Mouse (Mus musculus) left cerebral cortex, postnatal 25 days (tissue): Measurements from ENCODE around the gene S100a2. TPM values are rescaled to one million over a fixed set of nuclear protein-coding genes. Genes with fewer than 3 reads are reported as not detected.

Source experiments
- DNase-seq, 2 experiments: peaks; one replicate each; pipeline ENCODE4 v3.0.0; 2022; ENCODE audit warnings: low spot score in 2 of 2, mixed read lengths in 1 of 2
- intact Hi-C: fragments of 180-260 bp; cut with DNase I; formaldehyde crosslinking; loops from one replicate; pipeline ENCODE4 v1.15.1; 2025
- total RNA-seq, 2 experiments: library from RNA; stranded (reverse); gene quantifications; 2 replicates each; pipeline ENCODE4 v1.2.3; 2021

Gene S100a2
- total RNA-seq, 2 experiments from 2014 or later = not detected

DNA sequence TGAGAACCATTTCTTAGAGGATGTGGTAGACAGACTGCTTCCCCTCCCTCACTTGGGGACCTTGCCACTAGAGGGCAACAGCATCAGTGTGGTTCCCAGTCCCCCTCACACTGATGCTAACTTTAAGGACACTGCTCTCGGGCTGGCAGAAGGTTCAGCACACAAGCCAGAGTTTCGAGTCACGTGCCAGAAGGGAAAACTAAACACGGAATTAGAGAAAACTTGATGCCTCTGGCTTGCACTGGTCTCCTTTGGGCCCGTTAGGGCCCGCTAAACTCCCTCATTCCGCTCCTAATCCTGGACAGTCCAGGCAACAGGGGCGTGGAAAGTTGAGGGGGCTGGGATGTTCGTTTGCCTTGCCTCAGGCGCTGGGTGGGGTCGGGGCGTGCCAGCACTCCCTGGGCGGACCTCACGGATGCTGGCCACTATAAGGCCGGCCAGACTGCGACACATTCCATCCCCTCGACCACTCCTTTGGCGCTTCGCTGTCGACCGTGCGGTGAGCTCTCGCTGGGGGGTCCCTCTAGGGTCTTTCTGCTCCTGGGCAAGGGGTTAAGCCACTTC, 22.8 kb downstream of the S100a2 start, which contains the start of gene S100a6:
Gene S100a6 (plus strand): TSS at position 155 of the 564 bp plus-strand sequence.
- intact Hi-C loops = loop anchor here (5.0 kb wide), 1 partner anchor 101 kb away; the partner anchor contains the start of genes S100a1 and S100a13
- DNase-seq = peak; percentile 47 to 51

DNA sequence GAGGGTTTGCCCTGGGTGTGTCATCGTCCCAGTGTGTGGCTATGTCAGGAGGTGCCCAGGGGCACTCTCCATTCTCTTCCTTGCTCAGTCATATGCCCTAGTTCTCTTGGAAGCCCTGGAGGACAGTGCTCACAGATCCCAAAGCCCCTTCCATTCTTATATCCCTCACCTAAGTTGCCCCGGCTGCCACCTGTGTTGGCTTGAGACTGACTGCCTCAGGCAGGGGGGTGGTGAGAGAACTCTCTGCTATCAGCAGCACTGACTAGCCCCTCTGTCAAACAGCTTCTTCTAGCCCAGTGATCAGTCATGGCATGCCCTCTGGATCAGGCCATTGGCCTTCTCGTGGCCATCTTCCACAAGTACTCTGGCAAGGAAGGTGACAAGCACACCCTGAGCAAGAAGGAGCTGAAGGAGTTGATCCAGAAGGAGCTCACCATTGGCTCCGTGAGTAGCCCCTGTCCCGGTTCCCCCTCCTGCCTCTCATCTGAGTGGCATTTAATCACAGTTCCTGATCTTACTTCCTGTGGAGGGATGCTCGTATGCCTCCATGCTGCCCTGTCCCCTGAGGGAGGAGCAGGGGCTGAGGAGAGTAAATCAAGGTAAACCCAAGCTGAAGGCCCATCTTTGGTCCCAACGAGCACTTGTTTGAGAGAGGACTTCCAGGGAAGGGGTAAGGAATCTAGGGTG, 23.6 kb downstream of the S100a2 start:
- intact Hi-C loops = loop anchor here (2.0 to 5.0 kb wide), 4 partner anchors 39 to 123 kb away; partner anchors contain the start of genes S100a1, S100a13 and Snapin
- no peak for DNase-seq

DNA sequence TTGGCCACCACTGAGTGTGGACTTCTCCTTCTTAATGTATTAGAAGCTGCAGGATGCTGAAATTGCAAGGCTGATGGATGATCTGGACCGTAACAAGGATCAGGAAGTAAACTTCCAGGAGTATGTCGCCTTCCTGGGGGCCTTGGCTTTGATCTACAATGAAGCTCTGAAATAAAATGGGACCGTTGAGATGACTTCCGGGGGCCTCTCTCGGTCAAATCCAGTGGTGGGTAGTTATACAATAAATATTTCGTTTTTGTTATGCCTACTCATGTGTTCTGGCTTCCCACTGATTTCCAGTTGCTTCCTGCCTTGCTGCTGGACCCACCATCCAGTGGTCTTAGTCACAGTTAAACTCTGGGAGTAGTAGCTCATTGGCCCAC, 24.1 kb downstream of the S100a2 start:
- no peak for DNase-seq
- intact Hi-C loops = loop anchor here (2.0 to 5.0 kb wide), 4 partner anchors 39 to 123 kb away; partner anchors contain the start of genes S100a1, S100a13 and Snapin

DNA sequence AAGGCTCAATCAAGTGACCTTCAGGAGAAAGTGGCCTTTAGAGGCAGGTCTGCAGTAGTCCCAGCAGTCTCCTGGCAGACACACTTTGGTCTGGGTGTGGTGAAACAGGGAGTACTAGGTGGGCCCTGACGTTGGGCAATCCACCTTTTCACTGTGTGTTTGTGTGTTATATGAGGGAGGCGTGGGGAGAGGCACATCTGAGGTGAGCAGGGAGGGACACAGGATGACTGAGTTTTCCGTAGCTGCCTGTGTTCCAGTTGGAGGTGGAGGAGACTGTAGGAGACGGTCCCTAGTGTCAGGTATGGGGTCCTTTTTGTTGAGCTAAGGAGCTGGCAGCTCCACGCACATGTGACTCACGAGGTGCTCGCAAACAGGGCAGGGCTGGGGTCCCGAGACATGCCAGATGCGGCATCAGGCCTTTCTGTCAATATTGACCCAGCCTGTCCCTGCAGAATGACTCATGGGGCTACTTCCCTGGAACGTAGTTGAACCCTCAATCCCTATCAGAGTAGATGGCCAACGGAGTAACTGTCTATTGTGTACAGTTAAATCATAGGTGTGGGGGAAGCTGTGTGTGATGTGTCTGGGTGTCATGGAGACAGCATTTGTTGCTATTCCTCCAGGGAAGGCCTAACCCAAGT, 24.7 kb downstream of the S100a2 start:
- intact Hi-C loops = loop anchor here (1.0 to 5.0 kb wide), 5 partner anchors 29 to 124 kb away; partner anchors contain the start of genes S100a1, S100a13 and Snapin
- DNase-seq = no peak

DNA sequence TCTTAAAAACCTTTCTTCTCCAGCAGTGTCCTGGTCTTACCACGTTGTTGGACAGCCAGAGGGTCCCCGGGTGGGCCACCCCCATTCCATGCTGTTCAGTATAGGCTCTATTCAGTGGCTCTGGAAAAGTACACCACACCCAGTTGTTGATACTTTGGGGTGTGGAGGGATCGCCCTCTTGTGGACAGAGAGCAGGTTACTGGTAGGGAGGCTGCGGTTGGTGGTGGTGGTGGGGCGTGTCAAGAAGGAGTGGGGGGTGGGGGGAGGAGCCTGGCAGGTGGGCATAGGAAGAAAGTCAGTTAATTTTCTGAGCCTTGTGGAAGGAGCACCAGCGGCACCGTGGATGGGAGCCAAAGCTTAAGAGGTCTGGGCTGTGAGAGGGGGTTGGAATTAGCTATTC, 25.4 kb downstream of the S100a2 start:
- DNase-seq = peak; percentile 69 to 85
- intact Hi-C loops = loop anchor here (1.0 to 2.0 kb wide), 4 partner anchors 30 to 125 kb away; partner anchors contain the start of gene Snapin

DNA sequence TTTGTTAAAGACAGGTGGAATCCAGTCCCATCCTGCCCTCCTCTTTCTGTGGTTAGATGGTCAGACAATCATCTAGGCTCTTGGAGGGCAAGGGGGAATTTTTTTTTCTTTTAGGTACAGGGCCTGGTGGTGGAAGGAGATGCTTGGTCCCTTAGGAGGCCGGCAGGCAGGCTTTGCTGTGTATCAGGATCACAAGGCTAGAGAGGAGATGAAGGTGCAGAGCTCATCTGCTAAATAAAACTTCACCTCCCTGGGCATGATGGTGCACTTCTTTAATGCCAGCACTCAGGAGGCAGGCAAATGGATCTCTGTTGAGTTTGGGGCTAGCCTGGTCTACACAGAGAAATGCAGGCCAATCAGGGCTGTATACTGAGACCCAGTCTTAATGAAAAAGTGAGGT, 25.9 kb downstream of the S100a2 start:
- intact Hi-C loops = loop anchor here (1.0 to 2.0 kb wide), 4 partner anchors 31 to 125 kb away; partner anchors contain the start of gene Snapin
- no peak for DNase-seq

DNA sequence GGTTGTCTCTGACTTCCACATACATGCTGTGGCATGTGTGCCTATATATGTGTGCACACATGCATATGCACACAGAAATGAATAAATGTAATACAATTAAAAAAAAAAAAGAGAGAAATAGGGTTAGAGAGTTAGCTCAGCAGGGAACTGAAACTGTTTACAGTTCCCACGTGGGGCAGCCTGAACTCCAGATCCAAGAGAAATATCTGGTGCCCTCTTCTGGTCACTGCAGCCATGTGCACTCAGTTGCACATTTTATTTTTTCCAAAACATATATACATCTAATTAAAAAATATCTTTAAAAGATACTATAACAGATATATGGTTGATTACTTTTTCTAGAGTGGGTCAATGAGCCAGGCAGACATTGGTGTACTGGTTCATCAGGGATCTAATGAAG, 27.5 kb downstream of the S100a2 start:
- intact Hi-C loops = no loop called here
- no peak for DNase-seq

DNA sequence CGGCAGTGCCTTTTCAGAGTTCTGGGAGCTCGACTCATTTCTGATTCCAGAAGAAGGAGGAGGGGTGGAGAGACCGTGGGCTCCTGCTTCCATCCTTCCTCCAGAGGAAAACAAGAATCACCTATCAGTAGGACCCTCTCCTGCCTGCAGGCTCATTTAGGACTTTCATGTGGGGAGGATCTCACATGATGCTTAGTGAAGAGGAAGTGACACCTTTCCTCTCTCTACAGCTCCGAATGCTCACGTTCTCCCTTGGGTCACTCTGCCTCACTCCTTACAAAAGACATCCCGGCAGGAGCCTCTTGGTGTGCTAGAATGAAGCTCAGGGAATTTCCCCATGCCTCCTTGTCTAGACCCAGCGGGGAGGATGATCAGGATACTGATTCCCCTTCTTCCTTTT, 31.5 kb downstream of the S100a2 start:
- no peak for DNase-seq
- intact Hi-C loops = no loop called here

DNA sequence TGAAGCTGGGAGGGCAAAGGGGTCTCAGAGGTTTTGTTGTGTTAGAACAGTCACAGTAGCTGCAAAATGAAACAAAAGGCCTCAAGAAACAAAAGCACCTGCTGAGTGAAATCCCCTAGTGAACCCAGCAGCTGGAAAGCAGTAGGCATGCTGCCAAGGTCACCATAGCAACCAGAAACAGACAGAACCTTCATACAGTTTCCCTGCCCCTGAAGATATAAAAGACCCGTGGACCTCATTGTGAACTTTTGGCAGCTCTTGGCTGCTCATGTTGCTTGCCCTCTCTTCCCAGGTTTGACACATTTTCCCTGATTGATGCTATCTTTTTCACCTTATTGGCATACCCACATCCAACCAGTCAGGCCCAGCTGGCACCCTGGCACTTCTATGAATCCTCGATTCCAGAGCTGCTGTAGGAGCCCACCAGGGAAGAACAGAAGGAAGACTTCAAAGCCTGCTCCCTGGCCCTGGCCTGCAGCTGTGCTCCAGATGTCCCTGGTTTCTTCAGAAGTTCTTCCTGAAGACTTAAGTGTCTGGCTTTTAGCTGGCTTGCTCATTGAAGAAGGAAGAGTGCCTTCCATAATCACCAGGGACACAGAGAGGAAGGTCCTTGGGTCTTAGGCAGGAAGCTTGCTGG, 33.5 kb downstream of the S100a2 start:
- intact Hi-C loops = no loop called here
- no peak for DNase-seq

DNA sequence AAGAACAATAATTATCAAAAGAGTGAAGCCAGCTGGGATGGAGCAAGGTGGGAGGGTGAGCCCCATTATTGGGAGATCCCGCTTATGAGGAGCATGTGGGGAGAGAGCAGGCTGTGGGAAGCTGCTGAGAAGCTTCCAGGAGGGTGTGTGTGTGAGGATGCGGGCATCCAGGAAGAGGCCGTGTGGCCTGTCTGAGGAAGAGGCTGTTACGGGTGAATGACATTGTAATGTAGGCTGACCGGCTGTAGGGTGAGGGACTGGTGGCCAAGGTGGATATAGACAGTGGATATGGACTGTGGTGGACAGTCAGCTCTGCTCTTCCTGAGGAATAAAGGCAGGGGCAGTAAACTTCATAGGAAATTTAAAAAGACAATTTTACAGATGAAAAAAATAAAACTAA, 35.4 kb downstream of the S100a2 start:
- no peak for DNase-seq
- intact Hi-C loops = no loop called here

DNA sequence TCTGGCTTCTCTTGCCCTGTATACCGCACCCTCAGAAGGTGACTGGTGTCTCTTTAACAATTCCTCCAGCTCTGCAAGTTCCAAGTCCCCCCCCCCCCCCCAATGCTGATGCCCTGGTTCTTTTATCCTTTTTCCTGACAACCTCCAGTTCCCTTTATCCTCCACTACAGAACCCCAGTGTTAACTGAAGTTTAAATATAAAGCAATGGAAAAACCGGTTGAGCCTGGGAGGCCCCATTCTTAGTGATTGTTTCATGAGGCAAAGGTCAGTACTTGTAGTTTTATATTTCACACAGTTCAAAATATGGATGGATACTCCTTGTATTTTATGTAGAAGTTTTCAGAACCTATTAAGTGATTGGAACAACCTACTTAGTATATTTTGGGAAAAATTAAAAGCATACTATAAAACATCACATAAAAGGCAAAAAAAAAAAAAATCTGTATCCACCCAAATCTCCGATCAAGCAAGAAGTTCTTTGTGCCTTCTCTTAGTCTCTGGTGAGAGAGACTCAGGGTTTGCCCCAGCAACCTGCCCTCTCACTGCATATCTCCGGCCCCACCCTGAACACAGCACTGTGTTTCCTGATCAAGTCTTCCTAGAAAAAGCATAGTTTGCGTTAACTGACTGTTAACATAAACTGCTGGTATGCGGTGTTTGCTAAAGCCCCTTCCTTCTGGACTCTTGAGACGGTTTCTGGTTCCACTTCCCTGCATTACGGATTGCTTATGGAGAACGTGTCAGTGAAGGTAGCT, 36.4 kb downstream of the S100a2 start:
- intact Hi-C loops = no loop called here
- DNase-seq = no peak

DNA sequence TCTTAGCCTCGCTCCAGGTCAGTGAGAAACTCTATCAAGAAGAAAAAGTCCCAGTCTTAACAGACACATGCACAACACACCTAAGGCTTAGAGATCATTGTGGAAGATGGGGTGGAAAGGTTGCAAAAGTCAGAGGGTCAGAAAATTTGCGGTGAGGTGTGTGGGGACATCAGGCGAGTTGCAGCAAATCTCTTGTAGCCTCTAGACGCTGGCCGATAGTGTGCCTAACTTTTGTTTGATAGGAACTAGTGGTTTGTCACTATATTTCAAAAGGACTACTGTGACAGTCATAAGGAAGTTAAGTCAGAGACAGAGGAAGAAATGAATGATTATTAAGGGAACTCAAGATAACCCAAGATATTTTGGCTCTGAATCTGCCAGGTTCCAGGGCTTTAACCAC, 37.3 kb downstream of the S100a2 start:
- DNase-seq = no peak
- intact Hi-C loops = no loop called here

DNA sequence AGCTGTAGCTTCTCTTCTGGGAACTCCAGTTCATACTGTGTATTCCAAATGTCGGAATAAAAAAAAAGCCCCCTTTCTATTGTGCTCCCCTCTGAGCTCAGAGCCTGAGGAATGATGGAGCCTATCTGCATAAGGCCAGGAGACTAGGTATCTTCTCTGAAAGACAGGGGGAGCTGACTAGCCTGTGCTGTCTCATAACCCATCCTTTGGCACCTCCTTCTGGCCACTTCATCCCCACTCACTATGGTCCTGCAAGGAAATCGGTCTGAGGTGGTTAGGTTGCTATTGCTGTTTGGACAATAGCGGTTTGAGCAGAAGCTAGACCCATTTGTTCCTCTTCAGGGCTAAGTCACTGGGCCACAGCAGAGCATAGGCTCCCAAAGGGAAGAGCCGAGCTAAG, 37.8 kb downstream of the S100a2 start:
- DNase-seq = peak in 1 of 2 experiments; percentile 43
- intact Hi-C loops = no loop called here

DNA sequence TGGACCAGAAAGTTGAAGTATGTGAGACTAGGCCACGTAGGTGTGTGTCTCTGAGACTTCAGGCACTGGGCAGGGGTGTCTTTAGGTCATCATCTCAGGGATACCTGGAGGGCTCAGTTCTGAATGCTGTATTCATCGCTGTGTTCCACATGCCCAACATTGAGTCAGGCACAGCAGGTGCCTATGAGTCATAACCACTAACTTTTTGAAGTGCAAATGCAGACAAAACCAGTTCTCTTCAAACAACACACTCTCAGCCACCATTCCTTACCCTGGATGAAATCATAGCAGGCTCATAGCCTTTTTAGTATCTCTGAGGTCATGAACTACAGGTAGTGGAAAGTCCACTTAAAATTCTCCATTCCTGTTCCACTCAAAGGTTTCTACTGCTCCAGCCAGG, 39.3 kb downstream of the S100a2 start:
- intact Hi-C loops = no loop called here

DNA sequence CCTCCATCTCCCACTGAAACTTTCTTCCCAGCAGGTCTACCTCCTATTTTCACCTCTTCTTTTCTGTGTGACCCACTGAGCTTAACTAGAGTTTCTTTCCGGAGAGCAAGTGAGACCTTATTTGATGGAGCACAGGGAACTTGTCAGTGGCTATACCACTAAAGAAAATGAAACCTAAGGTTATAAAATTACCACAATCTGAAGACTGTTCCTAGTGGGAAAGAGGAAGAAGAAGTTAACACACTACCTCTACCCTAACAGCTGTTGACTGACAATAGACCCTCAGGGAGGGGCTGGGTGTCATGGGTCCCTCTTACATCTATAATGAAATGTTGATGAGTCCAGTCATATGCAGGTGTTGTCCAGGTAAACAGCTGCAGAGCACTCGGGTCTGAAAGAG, 41.9 kb downstream of the S100a2 start:
- intact Hi-C loops = no loop called here
- DNase-seq = no peak

More for the DNA sequence above, 39.3 kb downstream of the S100a2 start:
- DNase-seq = peak in 1 of 2 experiments; percentile 23

DNA sequence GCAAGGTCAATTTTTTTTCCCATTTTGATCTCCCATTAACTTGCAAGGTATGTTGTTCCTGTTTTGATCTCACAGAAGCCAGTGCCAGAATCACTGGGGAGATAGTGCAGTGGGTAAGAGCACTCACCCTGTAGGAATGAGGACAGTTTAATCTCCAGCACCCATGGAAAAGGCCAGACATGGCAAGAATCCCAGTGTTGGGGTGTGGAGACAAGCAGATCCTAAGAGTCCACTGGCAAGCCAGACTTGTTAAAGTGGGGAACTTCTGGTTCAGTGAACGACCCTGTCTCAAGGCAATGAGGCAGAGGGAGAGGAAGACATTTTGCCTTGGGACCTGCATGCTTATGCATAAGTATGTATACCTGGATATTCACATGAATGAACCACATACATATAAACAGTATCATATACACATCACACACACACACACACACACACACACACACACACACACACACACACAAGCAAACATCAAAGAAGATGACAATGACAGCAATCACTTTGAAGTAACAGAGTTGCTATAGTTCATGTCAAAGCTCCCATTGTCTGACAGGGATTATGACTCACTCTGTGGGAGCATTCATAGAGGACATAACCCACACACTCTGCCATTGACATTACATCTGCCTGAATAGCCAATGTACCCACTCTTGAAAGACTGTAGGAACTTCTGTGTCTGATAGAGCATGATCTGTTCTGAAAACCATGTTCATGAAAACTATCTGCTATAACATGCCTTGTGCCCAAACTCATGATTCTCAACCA, 48.6 kb downstream of the S100a2 start:
- no peak for DNase-seq
- intact Hi-C loops = no loop called here

DNA sequence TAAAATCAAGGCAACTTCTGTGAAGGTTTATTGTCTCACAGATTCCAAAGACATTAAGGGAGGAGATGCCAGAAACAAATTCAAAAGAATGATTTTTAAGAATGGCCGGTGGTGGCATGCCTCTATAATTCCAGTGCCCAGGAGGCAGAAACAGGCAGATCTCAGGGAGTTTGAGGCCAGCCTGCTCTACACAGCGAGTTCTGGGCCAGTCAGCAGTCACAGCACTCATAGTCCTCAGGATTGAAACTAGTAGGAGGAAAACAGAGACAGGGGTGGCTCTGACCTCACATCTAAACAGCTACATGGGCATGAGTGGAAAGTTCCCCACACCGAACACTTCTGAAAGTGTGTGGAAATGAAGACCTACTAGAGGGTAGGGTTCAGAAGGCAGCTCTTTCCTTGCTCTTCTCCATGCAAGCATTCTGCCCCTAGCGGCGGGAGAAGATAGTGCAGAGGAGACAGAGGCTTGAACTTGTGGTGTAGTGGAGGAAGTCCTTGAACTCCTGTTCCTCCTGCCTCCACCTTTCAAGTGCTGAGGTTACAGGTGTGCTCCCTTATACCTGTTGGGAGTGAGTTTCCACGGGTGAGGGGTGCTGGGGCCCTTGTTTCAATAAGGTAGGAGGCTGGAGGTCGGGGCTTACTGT, 49.6 kb downstream of the S100a2 start:
- DNase-seq = no peak
- intact Hi-C loops = no loop called here

DNA sequence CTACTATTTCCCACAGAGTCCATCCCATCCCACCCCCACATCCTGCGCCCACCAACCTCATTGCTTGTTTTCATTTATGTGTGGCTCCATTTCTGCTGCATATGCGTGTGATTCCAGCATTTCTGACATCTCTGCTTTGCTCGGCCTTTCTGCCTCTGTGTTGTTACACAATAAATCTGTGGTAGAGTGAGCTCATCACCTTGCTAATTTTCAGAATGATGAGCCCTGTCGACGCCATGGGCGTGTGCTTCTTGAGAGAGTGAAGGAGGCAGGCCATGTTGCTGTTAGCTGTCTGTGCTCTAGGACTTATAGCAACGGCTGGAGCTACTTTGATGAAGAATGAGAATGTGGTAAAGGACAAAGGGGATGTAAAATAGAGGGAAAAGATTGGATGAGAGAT, 50.9 kb downstream of the S100a2 start:
- no peak for DNase-seq
- intact Hi-C loops = no loop called here
